Mouse (Mus musculus): ENCODE data around the gene Ccdc8. TPM values are rescaled to one million over a fixed set of nuclear protein-coding genes. Genes with fewer than 3 reads are reported as not detected.

Gene Ccdc8
- polyA plus RNA-seq, 1 experiment from 2014 or later: 18.7 TPM

- ATAC-seq (ENCODE audit: insufficient number of reproducible peaks, insufficient read depth, low FRiP score, low read depth): no peak
- Histone ChIP-seq H3K4me2 (replicated peaks; ENCODE audit: low read depth, low read length) (peak overlapping the region; percentile 93; the same call in 1 of the 2 replicates), H3K36me3 (ENCODE audit: control insufficient read depth, insufficient read depth, low read length) (peaks cover 22% of the 10 kb centered on the region), H3K27ac (ENCODE audit: low read length) (peak overlapping the region; percentile 71), H3K9ac (replicated peaks; ENCODE audit: low read depth, low read length) (no peak overlapping the region), H3K4me1 (ENCODE audit: control insufficient read depth, insufficient read depth, low read length) (peaks cover 20% of the 10 kb centered on the region), H3K4me3 (ENCODE audit: low read depth, low read length) (no peak overlapping the region), H3K9me3 (ENCODE audit: control insufficient read depth, low read depth, low read length) (no peaks in the 10 kb centered on the region), H3K27me3 (ENCODE audit: control insufficient read depth, insufficient read depth, low read length) (no peaks in the 10 kb centered on the region)
- 77% methylated on average over 10 of the region's 10 CpGs for WGBS
Measured at GRCm38 (mm10) chr7:17024814-17025504, 32.5 kb downstream of the Ccdc8 start.

- 53% methylated on average over 4 of the region's 4 CpGs for WGBS
- Histone ChIP-seq H3K4me2 (replicated peaks; ENCODE audit: low read depth, low read length) (peak overlapping the region; percentile 93; the same call in 1 of the 2 replicates), H3K9me3 (ENCODE audit: control insufficient read depth, low read depth, low read length) (no peaks in the 10 kb centered on the region), H3K36me3 (ENCODE audit: control insufficient read depth, insufficient read depth, low read length) (peaks cover 21% of the 10 kb centered on the region), H3K9ac (replicated peaks; ENCODE audit: low read depth, low read length) (0 out of 2 replicates have a peak overlapping the region, but pooled peaks have one; percentile 21), H3K4me3 (ENCODE audit: low read depth, low read length) (no peak overlapping the region), H3K4me1 (ENCODE audit: control insufficient read depth, insufficient read depth, low read length) (peaks cover 20% of the 10 kb centered on the region), H3K27me3 (ENCODE audit: control insufficient read depth, insufficient read depth, low read length) (no peaks in the 10 kb centered on the region), H3K27ac (ENCODE audit: low read length) (peak overlapping the region; percentile 10; the same call in 1 of the 2 replicates)
- no peak for ATAC-seq (ENCODE audit: insufficient number of reproducible peaks, insufficient read depth, low FRiP score, low read depth)
Measured at GRCm38 (mm10) chr7:17025505-17025894, 33.0 kb downstream of the Ccdc8 start.

GRCm38 (mm10) chr7:17025896-17026622 lies 33.6 kb downstream of the Ccdc8 start:
- Histone ChIP-seq H3K27me3 (ENCODE audit: control insufficient read depth, insufficient read depth, low read length) (no peaks in the 10 kb centered on the region), H3K9ac (replicated peaks; ENCODE audit: low read depth, low read length) (peak overlapping the region; percentile 56; the same call in 1 of the 2 replicates), H3K4me3 (ENCODE audit: low read depth, low read length) (peak overlapping the region; percentile 79), H3K36me3 (ENCODE audit: control insufficient read depth, insufficient read depth, low read length) (peaks cover 15% of the 10 kb centered on the region), H3K4me1 (ENCODE audit: control insufficient read depth, insufficient read depth, low read length) (peaks cover 20% of the 10 kb centered on the region), H3K27ac (ENCODE audit: low read length) (no peak overlapping the region), H3K9me3 (ENCODE audit: control insufficient read depth, low read depth, low read length) (no peaks in the 10 kb centered on the region), H3K4me2 (replicated peaks; ENCODE audit: low read depth, low read length) (peak overlapping the region; percentile 93)
- 69% methylated on average over 9 of the region's 9 CpGs for WGBS
- ATAC-seq (ENCODE audit: insufficient number of reproducible peaks, insufficient read depth, low FRiP score, low read depth): no peak

GRCm38 (mm10) chr7:17026710-17027587 lies 34.4 kb downstream of the Ccdc8 start:
- WGBS: 5% methylated on average over 24 of the region's 24 CpGs
- H3K4me2 ChIP-seq (replicated peaks; ENCODE audit: low read depth, low read length): peak overlapping the region; percentile 93
- H3K9ac ChIP-seq (replicated peaks; ENCODE audit: low read depth, low read length): peak overlapping the region; percentile 56
- no peaks in the 10 kb centered on the region for H3K27me3 ChIP-seq (ENCODE audit: control insufficient read depth, insufficient read depth, low read length)
- H3K4me1 ChIP-seq (ENCODE audit: control insufficient read depth, insufficient read depth, low read length): peaks cover 20% of the 10 kb centered on the region
- peak overlapping the region; percentile 79 for H3K4me3 ChIP-seq (ENCODE audit: low read depth, low read length)
- peaks cover 10% of the 10 kb centered on the region for H3K36me3 ChIP-seq (ENCODE audit: control insufficient read depth, insufficient read depth, low read length)
- H3K27ac ChIP-seq (ENCODE audit: low read length): peak overlapping the region; percentile 71; the same call in 1 of the 2 replicates
- no peaks in the 10 kb centered on the region for H3K9me3 ChIP-seq (ENCODE audit: control insufficient read depth, low read depth, low read length)
- ATAC-seq (ENCODE audit: insufficient number of reproducible peaks, insufficient read depth, low FRiP score, low read depth): peak; percentile 50

GRCm38 (mm10) chr7:17027588-17028343 lies 35.3 kb downstream of the Ccdc8 start, which contains the start of gene Ppp5c:
Gene Ppp5c, minus strand, starts transcription at chr7:17027924.
- Histone ChIP-seq H3K9me3 (ENCODE audit: control insufficient read depth, low read depth, low read length) (no peaks in the 10 kb centered on the region), H3K36me3 (ENCODE audit: control insufficient read depth, insufficient read depth, low read length) (peaks cover 12% of the 10 kb centered on the region), H3K4me3 (ENCODE audit: low read depth, low read length) (peak within 1 kb of the TSS; percentile 79), H3K4me2 (replicated peaks; ENCODE audit: low read depth, low read length) (peak within 1 kb of the TSS; percentile 93), H3K27ac (ENCODE audit: low read length) (peak within 1 kb of the TSS; percentile 71), H3K27me3 (ENCODE audit: control insufficient read depth, insufficient read depth, low read length) (no peaks in the 10 kb centered on the region), H3K4me1 (ENCODE audit: control insufficient read depth, insufficient read depth, low read length) (peaks cover 20% of the 10 kb centered on the region), H3K9ac (replicated peaks; ENCODE audit: low read depth, low read length) (peak within 1 kb of the TSS; percentile 56)
- ATAC-seq (ENCODE audit: insufficient number of reproducible peaks, insufficient read depth, low FRiP score, low read depth): peak; percentile 87
- WGBS: 0% methylated on average over 58 of the region's 58 CpGs

GRCm38 (mm10) chr7:17028923-17029322 lies 36.4 kb downstream of the Ccdc8 start:
- Histone ChIP-seq H3K36me3 (ENCODE audit: control insufficient read depth, insufficient read depth, low read length) (peaks cover 22% of the 10 kb centered on the region), H3K27ac (ENCODE audit: low read length) (no peak overlapping the region), H3K4me3 (ENCODE audit: low read depth, low read length) (no peak overlapping the region), H3K9me3 (ENCODE audit: control insufficient read depth, low read depth, low read length) (no peaks in the 10 kb centered on the region), H3K9ac (replicated peaks; ENCODE audit: low read depth, low read length) (no peak overlapping the region), H3K4me2 (replicated peaks; ENCODE audit: low read depth, low read length) (no peak overlapping the region), H3K27me3 (ENCODE audit: control insufficient read depth, insufficient read depth, low read length) (no peaks in the 10 kb centered on the region), H3K4me1 (ENCODE audit: control insufficient read depth, insufficient read depth, low read length) (peaks cover 20% of the 10 kb centered on the region)
- ATAC-seq (ENCODE audit: insufficient number of reproducible peaks, insufficient read depth, low FRiP score, low read depth): no peak
- 73% methylated on average over 7 of the region's 7 CpGs for WGBS

GRCm38 (mm10) chr7:17030239-17030638 lies 37.7 kb downstream of the Ccdc8 start:
- Histone ChIP-seq H3K4me3 (ENCODE audit: low read depth, low read length) (no peak overlapping the region), H3K4me1 (ENCODE audit: control insufficient read depth, insufficient read depth, low read length) (peaks cover 16% of the 10 kb centered on the region), H3K9me3 (ENCODE audit: control insufficient read depth, low read depth, low read length) (no peaks in the 10 kb centered on the region)

More at GRCm38 (mm10) chr7:17030239-17030638, 37.7 kb downstream of the Ccdc8 start:
- no peak for ATAC-seq (ENCODE audit: insufficient number of reproducible peaks, insufficient read depth, low FRiP score, low read depth)
- peaks cover 35% of the 10 kb centered on the region for H3K36me3 ChIP-seq (ENCODE audit: control insufficient read depth, insufficient read depth, low read length)
- 71% methylated on average over 7 of the region's 7 CpGs for WGBS
- no peak overlapping the region for H3K4me2 ChIP-seq (replicated peaks; ENCODE audit: low read depth, low read length)
- no peaks in the 10 kb centered on the region for H3K27me3 ChIP-seq (ENCODE audit: control insufficient read depth, insufficient read depth, low read length)
- no peak overlapping the region for H3K9ac ChIP-seq (replicated peaks; ENCODE audit: low read depth, low read length)
- no peak overlapping the region for H3K27ac ChIP-seq (ENCODE audit: low read length)

Data from stomach, embryonic 14.5 days (tissue).